Mouse (Mus musculus) thymus, adult 2 months (tissue): ENCODE results near the gene Zfp324.

Experiments
- CTCF ChIP-seq: fragments of 200-500 bp; IDR thresholded peaks from 2 replicates; pipeline ENCODE4 v1.5.1; 2012; ENCODE audit warnings: mild to moderate bottlenecking, control low read depth, low read length, moderate library complexity, borderline replicate concordance; ENCODE audit not compliant: control insufficient read depth, poor library complexity, insufficient read depth; ENCODE audit errors: extremely low read depth
- POLR2A ChIP-seq: fragments of 200-500 bp; IDR thresholded peaks from 2 replicates; pipeline ENCODE4 v1.6.1; 2012; ENCODE audit warnings: mild to moderate bottlenecking, low read length, control low read depth, moderate library complexity; ENCODE audit not compliant: control insufficient read depth, poor library complexity, insufficient read depth; ENCODE audit errors: extremely low read depth

GRCm38 (mm10) chr7:12933615-12934140 lies 32.0 kb upstream of the Zfp324 start:
- TF ChIP-seq POLR2A, result no peak
- no peak for TF ChIP-seq CTCF
